Mouse (Mus musculus) spleen, embryonic (tissue): ENCODE data around the gene Rhbdd1.

Experiments
- CTCF ChIA-PET: fragments of 350-600 bp; sonication (Branson Sonifier 250); formaldehyde crosslinking; loops from one replicate; lab custom pipeline; 2022; lab: Charles Lee

Rhbdd1 gene

DNA sequence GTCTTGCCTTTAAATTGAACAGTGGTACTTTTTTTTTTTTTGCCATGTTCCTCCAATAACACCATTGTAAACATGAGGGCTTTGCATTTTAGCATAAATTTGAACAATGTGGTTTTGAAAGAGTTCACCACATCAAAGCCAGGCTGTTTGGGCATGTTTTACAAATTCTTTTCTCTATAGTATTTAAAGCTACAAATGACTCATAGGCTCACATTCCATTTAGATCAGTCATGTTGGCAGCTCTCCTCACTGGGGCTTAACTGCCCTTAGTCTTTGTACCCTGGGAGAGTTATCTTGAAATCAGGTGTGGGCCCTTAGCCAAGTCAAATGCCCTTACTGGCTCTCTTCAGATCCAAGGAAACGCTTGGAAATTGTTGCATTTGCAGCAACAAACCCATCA lies 112.8 kb downstream of the Rhbdd1 start:
- CTCF ChIA-PET, result no interaction called here

DNA sequence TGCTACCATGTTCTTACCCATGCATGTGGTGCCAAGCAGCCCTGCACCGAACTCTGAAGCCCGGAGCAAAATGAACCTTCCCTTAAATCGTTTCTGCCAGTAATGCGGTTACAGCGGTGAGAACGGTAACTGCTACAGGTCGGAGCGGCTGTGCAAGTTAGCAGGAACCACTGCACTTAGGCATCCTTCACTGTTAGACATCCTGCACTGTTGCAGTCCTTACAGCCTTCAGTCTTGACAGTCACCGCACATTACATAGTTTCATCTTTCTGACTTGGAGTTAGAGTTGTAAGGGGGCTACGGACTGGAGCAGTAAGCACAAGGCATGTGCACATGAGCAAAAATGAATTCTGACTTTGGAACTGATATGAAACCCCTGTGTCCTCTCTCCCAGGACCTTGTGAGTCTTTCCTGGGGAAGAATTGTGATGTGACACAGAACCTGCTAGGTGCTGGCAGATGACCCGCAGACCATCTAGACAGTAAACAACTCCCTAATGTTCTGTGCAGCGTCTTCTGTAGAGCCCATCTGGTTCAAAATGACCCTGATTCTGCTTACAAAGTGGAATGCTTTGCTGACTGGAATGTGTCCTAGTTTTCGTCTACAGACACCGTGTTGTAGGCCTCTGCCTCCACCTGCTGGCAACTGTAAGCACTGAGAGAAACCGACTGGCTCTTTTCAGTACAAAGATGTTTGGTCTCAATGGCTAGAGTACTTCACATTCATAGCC lies 116.8 kb downstream of the Rhbdd1 start:
- CTCF ChIA-PET, result interaction anchor here (0.6 kb wide), 1 partner anchor 222 kb away, joined by 3 read pairs; no protein-coding TSS in a partner anchor

DNA sequence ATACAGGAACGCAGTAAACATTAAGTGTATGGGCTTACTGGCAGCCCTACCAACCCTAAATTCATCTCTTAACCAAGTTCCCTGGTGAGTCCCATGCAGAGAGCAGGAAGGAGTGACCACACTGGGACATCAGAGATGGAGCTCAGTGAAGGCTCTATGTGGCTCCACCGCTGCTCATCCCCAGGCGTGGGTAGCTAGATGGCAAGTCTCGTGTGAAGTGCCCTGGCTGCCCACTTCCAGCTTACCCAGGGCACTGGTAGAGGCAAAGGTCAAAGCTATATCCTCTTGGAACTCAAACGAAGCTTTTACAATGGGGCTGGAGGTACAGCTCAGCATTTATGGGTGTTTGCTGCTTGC lies 117.4 kb downstream of the Rhbdd1 start:
- CTCF ChIA-PET, result interaction anchor here (0.6 kb wide), 1 partner anchor 222 kb away, joined by 3 read pairs; no protein-coding TSS in a partner anchor

DNA sequence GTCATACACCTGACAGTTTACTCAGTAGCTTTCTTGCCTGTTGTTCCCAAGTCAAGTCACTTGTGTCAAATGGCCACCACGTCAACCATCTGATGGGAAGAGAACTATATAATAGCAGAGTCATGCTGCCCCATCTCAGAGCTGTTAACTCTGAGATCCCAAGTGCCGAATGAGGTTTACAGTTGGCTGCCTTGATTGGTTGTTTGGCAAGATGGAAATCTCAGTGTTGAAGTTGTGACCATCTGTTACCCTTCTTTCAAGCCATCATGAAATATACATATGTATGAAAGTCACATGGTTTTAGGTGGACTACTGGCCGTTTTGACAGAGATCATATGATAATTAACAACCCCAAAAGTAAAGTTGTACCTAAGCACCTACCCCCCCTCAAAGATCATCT lies 121.0 kb downstream of the Rhbdd1 start:
- CTCF ChIA-PET, result no interaction called here

DNA sequence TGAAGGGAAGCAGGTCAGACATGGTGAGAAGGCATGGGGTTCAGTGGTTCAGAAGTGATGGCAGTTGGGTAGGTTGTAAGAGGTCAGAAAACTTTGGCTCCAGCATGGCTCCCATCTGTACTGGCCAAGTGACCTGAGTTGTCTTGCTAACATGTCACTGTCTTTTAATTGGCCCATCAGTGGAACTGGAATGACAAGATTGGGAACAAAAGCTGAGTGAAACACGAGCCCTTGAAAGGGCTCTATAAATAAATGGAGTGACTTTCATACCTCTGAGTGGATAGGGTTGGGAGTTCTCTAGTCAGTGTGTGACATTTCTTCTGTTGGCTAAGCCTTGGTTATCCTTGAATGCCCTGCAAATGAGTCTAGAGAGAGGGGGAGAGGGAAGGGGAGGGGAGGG lies 123.9 kb downstream of the Rhbdd1 start:
- CTCF ChIA-PET, result no interaction called here

DNA sequence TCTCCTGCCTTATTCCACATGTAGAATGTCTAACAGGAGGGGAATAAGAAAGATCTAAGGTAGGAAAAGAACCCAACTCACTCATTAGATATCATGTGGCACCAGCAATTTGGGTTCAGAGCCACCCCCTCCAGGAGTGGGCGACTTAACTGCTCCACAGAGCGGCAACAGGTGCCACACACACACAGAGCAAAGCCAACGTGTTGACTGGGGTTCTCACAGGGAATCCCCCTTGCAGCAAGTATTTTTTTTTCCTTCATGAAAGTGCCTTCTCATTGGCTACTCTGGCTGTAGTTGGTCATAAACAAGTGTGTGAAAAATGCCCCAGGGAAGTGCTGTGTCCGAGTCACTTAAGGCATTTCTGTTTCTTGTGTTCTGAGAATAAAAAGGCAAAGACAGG lies 127.3 kb downstream of the Rhbdd1 start:
- CTCF ChIA-PET, result no interaction called here

DNA sequence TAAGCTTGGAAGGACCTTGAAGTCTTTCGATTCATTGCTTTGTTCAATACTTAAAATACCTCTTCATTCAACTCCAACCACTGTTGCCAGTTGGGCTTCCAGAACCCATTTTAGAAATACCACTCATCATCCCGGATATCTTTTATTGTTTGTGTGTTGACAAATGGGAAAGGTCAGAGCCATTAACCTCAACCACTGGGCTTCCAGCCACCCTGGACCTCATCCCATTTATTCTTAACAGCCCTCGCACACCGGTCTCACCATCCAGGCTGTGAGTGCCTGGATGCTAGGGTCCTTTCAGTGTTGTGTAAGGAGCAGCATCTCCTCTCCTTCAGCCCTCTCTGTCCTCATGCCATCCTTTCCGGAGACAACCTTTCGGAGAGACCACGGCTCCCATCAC lies 129.8 kb downstream of the Rhbdd1 start:
- CTCF ChIA-PET, result no interaction called here

DNA sequence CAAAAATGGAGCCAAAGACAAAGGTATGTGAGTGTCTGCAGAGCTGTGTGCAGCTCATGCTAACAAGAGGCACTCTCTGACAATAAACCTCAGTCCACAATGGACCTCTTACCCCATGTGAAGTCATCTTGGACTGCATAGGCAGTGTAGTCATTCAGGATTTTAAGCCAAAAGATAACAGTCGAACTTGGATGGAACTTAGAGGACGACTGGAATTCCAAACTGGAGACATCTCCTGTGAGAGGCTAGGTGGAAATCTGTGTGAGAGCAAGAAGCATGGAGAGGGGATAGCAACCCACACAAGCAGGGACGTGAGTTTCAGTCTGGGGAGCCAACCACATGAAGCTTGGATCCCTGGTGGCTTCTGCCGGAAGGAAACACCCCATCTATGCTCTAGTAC lies 133.6 kb downstream of the Rhbdd1 start:
- CTCF ChIA-PET, result no interaction called here

DNA sequence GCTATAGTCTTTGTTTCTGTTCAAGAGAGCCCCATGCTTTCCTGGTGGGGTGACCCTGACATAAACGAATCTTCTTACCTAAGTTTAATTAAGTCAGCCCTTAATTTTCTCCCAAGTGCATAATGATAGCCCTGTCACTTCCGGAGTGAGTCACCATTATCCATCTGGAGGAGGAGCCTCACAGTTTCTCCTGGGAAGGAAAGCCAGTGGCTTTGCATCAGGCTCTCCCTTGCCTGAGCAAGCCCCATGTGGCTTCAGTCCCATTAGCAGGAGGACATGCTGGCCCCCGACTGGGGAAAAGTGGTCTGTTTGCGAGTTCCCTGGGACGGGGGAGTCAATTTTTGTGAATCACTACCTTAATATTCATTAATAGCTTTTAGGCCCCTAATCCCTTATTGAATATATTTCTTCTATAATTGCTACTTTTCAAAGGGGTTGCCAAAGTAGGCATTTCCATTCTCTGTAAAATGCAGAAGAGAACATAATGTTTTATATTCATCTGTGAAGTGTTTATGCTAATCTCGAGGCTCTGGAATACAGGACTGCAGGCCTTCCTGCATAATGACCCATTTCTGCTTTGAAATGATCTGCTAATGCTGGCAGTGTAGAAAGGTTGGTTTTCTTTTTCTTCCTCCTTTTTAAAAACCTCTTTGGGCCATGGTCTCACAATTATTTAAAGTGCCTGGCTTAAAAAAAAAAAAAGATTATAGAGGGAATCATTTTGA lies 135.8 kb downstream of the Rhbdd1 start:
- CTCF ChIA-PET, result no interaction called here

DNA sequence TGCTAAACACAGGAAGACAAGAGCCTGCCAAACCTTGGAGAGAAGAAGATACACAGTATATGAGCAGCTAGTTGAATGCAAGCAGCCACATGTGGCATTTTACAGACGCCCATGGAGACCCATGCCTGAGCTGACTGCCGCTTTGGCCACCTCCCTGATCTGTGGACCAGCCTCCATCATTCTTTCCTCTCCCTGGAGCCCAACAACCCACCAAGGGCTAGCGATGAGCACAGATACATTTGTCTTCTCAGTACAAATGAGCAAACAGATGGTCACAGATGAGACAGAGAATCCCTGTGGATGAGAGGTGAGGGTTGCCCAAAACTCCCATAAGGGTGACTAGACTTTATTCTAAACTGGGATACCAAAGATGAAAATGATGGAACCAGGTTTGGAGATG lies 137.8 kb downstream of the Rhbdd1 start:
- CTCF ChIA-PET, result no interaction called here

DNA sequence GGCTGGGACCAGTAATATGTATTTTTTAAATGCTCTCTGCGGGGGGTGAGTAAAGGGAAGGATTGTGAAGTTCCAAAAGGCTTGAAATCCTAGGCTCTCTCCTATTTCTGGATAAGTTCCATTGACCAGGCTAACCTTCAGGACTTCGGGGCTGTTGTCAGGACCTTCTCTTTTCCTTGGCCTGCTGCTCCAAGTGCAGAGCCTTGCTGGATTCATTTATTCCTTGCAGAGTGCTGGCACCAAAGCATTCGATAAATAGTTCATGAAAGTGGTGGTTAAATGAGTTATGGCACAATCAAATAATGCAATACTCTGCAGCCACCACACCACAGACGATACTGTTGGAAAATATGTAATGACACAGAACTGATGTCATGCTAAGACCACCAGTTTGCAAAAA lies 143.1 kb downstream of the Rhbdd1 start:
- CTCF ChIA-PET, result interaction anchor here (0.6 kb wide), 1 partner anchor 373 kb away, joined by 3 read pairs; no protein-coding TSS in a partner anchor

DNA sequence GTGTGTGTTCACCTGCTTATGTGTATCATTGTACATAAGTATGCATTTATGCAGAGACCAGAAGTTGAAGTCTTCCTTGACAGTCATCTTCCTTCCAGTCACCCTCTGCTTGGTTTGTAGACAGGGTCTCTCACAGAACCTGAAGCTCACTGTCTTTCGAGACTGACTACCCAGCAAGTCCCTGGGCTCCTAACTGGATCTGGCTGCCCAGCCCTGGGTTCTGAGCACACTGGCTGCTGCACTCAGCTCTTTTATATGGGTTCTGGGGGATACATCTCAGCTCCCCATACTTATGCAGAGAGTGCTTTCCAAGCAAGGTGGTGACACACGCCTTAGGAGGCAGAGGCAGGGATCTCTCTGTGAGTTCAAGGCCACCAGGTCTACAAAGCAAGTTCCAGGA lies 143.7 kb downstream of the Rhbdd1 start:
- CTCF ChIA-PET, result interaction anchor here (0.6 kb wide), 1 partner anchor 372 kb away, joined by 3 read pairs; no protein-coding TSS in a partner anchor

DNA sequence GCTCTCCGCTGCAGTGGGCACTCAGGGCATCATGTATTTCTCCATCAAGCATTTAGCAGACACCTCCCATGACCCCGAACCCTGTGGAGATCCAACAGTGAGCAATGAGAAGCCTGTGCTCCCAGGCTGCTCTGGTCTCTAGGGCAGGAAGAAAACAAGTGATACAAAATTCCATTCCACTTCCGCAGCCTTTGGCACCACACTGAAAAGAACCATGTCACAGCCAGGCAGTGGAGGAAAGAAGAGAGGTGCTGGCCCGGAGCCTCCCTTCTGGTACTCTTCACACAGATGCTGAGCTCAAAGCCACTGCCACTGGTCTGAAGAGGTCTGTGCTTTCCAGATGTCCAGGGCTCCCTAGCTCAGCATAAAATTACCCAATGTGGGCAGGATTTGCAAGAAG lies 144.8 kb downstream of the Rhbdd1 start:
- CTCF ChIA-PET, result no interaction called here

DNA sequence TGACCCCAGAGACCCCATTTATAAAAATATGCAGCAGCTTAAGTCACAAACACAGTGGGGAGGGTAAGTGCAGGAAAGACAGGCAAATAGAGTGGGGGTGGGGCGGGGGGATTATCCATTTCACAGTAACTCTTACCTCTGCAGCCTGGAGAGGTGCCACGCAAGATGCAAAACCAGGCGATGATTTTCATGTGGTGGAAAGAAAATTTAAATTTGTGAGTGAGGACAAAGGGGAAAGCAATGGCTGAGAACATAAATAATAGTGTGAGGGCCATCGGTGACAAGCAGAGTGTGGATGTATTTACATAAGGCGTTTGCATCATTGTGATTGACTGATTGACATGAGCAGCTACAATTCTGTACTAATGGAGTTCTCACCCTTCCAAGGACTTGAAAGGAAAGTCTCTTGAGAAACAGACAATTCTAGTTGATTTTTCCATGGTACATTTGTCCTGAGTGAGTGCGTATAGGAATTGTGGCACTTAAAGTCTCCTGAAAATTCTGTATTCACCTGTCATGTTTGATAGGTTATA lies 149.1 kb downstream of the Rhbdd1 start:
- CTCF ChIA-PET, result interaction anchor here (0.6 kb wide), 1 partner anchor 1271 kb away, joined by 4 read pairs; no protein-coding TSS in a partner anchor

DNA sequence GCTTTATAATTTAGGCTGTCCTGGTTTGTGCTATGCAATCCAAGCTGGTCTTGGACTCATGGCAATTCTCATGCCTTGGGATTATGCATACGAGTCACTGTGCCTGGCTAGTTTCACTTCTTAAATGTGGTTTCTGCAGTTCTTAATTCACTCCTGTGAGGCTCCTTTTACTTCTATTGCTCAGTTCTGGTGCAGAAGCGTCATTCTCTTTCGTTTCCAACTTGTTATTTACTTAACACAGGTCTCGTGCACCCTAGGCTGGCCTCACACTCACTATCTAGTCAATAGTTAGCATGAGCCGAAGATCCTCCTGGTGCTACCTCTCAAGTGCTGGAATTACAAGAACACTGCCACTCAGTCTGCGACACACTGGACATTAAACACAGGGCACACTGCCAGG lies 152.6 kb downstream of the Rhbdd1 start:
- CTCF ChIA-PET, result no interaction called here

DNA sequence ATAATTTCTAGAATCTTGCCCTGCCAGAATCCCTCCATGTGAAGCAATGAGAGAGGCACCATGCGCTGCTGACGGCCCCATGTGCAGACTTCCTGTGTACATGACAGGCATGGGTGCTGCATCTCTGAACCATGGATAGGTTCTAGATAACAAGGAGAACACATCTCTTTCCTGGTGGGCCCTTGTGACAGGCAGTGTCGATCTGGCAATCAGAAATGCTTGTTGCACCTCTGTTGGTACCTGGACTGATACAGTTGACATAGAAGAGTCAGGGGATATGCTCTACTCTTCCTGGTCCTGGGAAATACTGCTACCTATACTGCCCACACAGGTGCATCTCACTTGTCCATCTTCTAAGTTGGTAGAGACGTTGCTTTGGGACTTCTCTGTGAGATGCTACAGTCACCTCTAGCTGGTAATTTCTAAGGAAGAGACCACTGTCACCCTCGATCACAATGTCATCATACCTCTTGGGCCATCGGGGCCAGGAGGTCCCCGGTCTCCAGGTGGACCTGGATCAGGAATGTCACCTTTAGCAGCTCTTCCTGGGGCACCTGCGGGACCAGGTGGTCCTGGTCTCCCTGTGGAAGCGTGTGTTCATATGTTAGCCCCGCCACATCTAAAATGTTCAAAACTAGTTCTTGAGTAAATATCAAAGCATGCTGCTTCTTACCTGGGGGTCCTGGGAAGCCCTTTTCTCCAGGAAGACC lies 154.4 kb downstream of the Rhbdd1 start:
- CTCF ChIA-PET, result no interaction called here

DNA sequence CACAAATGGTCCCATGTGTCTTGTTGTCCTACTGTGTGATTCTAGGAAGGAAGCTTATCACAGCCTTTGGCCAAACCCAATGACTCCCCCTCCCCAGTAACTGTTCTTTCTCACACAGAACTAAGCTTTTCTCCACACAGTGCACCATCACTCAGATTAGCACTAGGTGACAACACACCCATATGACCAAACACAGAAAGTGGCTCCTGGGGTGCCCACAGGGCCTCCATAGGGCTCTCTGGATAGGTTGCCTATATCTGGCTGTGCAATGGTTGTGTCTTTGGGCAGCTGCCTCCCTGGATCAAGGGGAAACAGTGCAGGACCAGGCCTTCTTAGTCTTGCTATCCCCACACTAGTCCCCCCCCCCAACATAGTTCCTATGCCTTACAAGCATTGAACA lies 157.2 kb downstream of the Rhbdd1 start:
- CTCF ChIA-PET, result no interaction called here

DNA sequence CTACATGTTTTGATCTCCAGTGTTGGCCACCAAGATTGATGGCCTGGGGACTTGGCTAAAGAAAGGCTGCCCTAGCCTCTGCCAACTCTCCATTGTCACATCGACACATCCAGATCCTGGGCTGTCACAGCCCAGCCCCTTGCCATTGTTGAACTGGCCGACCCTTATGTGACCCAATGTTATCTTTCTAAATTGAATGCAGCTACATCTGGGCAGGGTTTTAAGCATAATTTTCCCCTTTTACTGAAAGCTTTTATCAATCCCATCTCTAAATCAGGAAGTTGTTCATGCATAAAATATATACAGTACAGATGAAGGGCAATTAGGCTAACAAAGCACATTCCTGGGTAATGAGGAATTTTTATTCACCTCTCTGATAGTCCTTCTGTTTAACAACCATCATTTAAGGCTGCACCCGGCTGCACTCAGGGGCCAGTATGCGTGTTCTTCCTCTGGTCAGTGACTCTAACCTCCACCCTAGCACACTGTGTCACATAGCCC lies 158.3 kb downstream of the Rhbdd1 start:
- CTCF ChIA-PET, result no interaction called here

DNA sequence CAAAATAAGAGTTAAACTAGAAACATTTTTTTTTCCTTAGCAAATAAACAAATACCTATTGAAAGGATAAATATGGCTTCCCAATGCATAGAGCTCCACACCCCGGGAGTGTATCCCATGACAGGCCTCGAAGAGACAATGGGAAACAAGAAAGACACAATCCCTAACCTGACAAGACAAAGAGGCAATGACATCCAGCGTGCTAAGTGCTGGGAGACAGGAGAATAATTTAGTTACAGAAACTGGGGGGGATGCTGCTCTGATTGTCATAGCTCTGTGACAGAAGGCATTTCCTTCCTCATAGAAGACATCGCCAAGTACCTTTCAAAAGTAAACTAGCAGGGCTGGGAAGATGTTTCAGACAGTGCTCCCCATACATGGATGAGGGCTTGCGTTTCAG lies 159.0 kb downstream of the Rhbdd1 start:
- CTCF ChIA-PET, result no interaction called here

DNA sequence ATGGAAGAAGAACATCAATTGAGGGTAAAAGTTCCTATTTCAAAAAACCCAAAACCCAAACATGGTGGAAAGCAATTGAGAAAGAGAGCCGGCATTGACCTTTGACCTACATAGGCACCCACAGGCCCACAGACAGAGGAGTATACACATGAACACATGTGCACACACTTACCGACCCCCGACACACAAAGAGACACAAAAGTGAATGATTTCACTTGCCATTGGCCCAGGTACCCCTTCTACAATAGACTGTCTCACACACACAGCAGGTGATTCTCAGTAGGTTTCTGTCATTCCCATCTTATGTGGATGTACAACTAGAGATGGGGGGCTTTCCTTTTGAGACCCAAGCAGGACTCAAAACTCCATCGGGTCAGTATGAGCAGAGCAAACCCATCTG lies 159.6 kb downstream of the Rhbdd1 start:
- CTCF ChIA-PET, result no interaction called here

DNA sequence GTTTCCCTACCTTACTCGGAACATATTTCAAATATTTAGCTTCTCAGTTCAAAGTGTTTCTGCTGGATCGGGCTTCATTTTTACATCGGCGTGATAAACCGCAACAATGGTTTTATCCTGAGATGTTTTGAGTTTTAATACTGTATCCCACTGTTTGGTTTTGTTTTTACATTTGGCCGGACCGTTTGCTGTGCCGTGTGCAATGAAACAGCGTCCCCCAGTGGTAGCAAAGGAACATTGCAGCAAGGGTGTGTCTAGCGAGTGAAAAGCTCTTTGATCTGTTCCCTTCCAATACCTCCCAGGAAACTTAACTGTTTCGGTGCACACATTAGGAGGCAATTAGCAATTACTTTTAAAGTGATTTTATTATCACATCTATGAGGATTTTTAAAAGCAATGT lies 160.0 kb downstream of the Rhbdd1 start:
- CTCF ChIA-PET, result no interaction called here

DNA sequence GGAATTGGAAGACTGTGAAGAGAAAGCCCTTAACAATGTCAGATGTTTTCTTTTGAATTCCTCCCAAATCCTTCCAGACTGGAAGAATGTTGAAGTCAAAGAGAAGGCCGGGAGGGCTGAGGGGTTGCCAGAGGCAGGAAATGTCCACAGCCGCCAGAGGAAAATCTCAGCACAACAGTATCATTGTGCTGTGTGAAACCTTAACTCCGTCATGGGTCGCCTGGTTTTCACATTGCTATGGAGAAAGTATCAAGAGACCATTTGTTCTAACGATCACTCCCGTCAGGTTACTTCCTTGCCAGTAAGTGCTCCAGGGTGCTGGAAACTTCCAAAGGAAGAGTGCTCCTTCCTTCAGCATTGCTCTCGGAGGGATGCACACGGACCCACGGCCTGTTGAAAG lies 160.5 kb downstream of the Rhbdd1 start:
- CTCF ChIA-PET, result no interaction called here
